Mouse (Mus musculus): Measurements from ENCODE around the gene Ube2l3. TPM values are rescaled to one million over a fixed set of nuclear protein-coding genes. Genes with fewer than 3 reads are reported as not detected.

Gene Ube2l3
- total and polyA plus RNA-seq, 3 experiments, result 137 to 2,006 (median 297) TPM

- Histone ChIP-seq H3K4me1 (ENCODE audit: control insufficient read depth in 1 of 2, insufficient read depth in 2 of 2, low read length in 2 of 2) (no peaks in the 10 kb centered on the region), H3K4me3 (ENCODE audit: control insufficient read depth in 1 of 2, insufficient read depth in 1 of 2, low read depth in 2 of 2, low read length in 2 of 2) (no peak overlapping the region), H3K27ac (ENCODE audit: control insufficient read depth, low read depth, low read length) (no peak overlapping the region), H3K27me3 (ENCODE audit: control insufficient read depth in 1 of 2, insufficient read depth in 2 of 2, low read length in 2 of 2) (no peaks in the 10 kb centered on the region), H3K79me2 (ENCODE audit: control insufficient read depth, insufficient read depth, low read length, poor library complexity) (no peaks in the 10 kb centered on the region), H3K9ac (ENCODE audit: control insufficient read depth, low read depth, low read length, poor library complexity, severe bottlenecking) (no peak overlapping the region), H3K9me3 (replicated peaks; ENCODE audit: insufficient read depth, low read length) (no peaks in the 10 kb centered on the region), H3K36me3 (ENCODE audit: control insufficient read depth in 1 of 2, insufficient read depth in 2 of 2, low read length in 2 of 2) (0 out of 4 replicates have a peak, but pooled peaks cover 0 to 1% of the 10 kb centered on the region in 2 experiments)
- DNase-seq (ENCODE audit: low read depth, low spot score), result no peak
- TF ChIP-seq MYC (IDR thresholded peaks at IDR 0.05; ENCODE audit: low read depth, low read length), result no peak
- TF ChIP-seq ZNF384 (IDR thresholded peaks at IDR 0.05; ENCODE audit: low read depth, low read length), result no peak
- no peak for TF ChIP-seq TBP (IDR thresholded peaks at IDR 0.05; ENCODE audit: low read depth, low read length)
- no peak for TF ChIP-seq HCFC1 (IDR thresholded peaks at IDR 0.05; ENCODE audit: low read depth, low read length)
- no peak for TF ChIP-seq ETS1 (IDR thresholded peaks at IDR 0.05; ENCODE audit: low read depth, low read length)
- TF ChIP-seq NELFE (IDR thresholded peaks at IDR 0.05; ENCODE audit: low read depth, low read length), result no peak
- no peak for TF ChIP-seq GABPA (IDR thresholded peaks at IDR 0.05; ENCODE audit: low read depth, low read length)
- TF ChIP-seq ZMIZ1 (IDR thresholded peaks at IDR 0.05; ENCODE audit: low read depth, low read length), result no peak
- TF ChIP-seq MAX (IDR thresholded peaks at IDR 0.05; ENCODE audit: low read length), result no peak
- TF ChIP-seq UBTF (IDR thresholded peaks at IDR 0.05; ENCODE audit: borderline replicate concordance, insufficient read depth, low read depth, low read length), result no peak
- no peak for TF ChIP-seq TCF12 (IDR thresholded peaks at IDR 0.05; ENCODE audit: low read depth, low read length)
- no peak for TF ChIP-seq USF1 (IDR thresholded peaks at IDR 0.05; ENCODE audit: low read depth, low read length)
These were observed 85.1 kb downstream of the Ube2l3 start for GRCm38 (mm10) chr16:17117309-17117799.

- Histone ChIP-seq H3K27me3 (ENCODE audit: control insufficient read depth in 1 of 2, insufficient read depth in 2 of 2, low read length in 2 of 2) (no peaks in the 10 kb centered on the region), H3K4me1 (ENCODE audit: control insufficient read depth in 1 of 2, insufficient read depth in 2 of 2, low read length in 2 of 2) (peaks cover 3 to 6% of the 10 kb centered on the region in 2 experiments), H3K27ac (ENCODE audit: control insufficient read depth, low read depth, low read length) (peak within 1 kb of the TSS; percentile 88), H3K79me2 (ENCODE audit: control insufficient read depth, insufficient read depth, low read length, poor library complexity) (peaks cover 2% of the 10 kb centered on the region), H3K36me3 (ENCODE audit: control insufficient read depth in 1 of 2, insufficient read depth in 2 of 2, low read length in 2 of 2) (peaks cover 1 to 9% of the 10 kb centered on the region in 2 experiments; a peak in 2 of 4 replicates), H3K4me3 (ENCODE audit: control insufficient read depth in 1 of 2, insufficient read depth in 1 of 2, low read depth in 2 of 2, low read length in 2 of 2) (peak within 1 kb of the TSS; percentile 71 to 90), H3K9ac (ENCODE audit: control insufficient read depth, low read depth, low read length, poor library complexity, severe bottlenecking) (peak within 1 kb of the TSS; percentile 87), H3K9me3 (replicated peaks; ENCODE audit: insufficient read depth, low read length) (no peaks in the 10 kb centered on the region)
- DNase-seq (ENCODE audit: low read depth, low spot score), result peak; percentile 91
- no peak for TF ChIP-seq ZKSCAN1 (IDR thresholded peaks at IDR 0.05; ENCODE audit: low read depth, low read length)
- no peak for TF ChIP-seq SMC3 (IDR thresholded peaks at IDR 0.05; ENCODE audit: low read depth, low read length)
- no peak for TF ChIP-seq GATA1 (IDR thresholded peaks at IDR 0.05; ENCODE audit: low read depth, low read length)
- peak; percentile 72; the same call in 1 of the 2 replicates for TF ChIP-seq MAX (IDR thresholded peaks at IDR 0.05; ENCODE audit: low read length)
- no peak for TF ChIP-seq CHD1 (IDR thresholded peaks at IDR 0.05; ENCODE audit: low read depth, low read length)
- TF ChIP-seq ZC3H11A (IDR thresholded peaks at IDR 0.05; ENCODE audit: low read depth, low read length), result no peak
- no peak for TF ChIP-seq JUND (IDR thresholded peaks at IDR 0.05; ENCODE audit: low read depth, low read length)
- TF ChIP-seq RAD21 (IDR thresholded peaks at IDR 0.05; ENCODE audit: low read depth, low read length), result no peak
- peak; percentile 59; the same call in 1 of the 2 replicates for TF ChIP-seq TCF12 (IDR thresholded peaks at IDR 0.05; ENCODE audit: low read depth, low read length)
- TF ChIP-seq MXI1 (IDR thresholded peaks at IDR 0.05; ENCODE audit: low read depth, low read length), result peak; percentile 60; the same call in 1 of the 2 replicates
- peak; percentile 89 for TF ChIP-seq NELFE (IDR thresholded peaks at IDR 0.05; ENCODE audit: low read depth, low read length)
- no peak for TF ChIP-seq USF2 (IDR thresholded peaks at IDR 0.05; ENCODE audit: borderline replicate concordance in 1 of 2, insufficient read depth in 1 of 2, low read depth in 1 of 2, low read length in 2 of 2)
- peak; percentile 98 for TF ChIP-seq HCFC1 (IDR thresholded peaks at IDR 0.05; ENCODE audit: low read depth, low read length)
- no peak for TF ChIP-seq MEF2A (IDR thresholded peaks at IDR 0.05; ENCODE audit: extremely low read depth, insufficient replicate concordance, low read depth, low read length, poor library complexity, severe bottlenecking)
- peak; percentile 38; the same call in 1 of the 2 replicates for TF ChIP-seq ZNF384 (IDR thresholded peaks at IDR 0.05; ENCODE audit: low read depth, low read length)
- TF ChIP-seq POLR2AphosphoS2 (IDR thresholded peaks at IDR 0.05; ENCODE audit: low read length), result peak; percentile 82
- peak; percentile 83 to 88 for TF ChIP-seq POLR2A (IDR thresholded peaks at IDR 0.05; ENCODE audit: control insufficient read depth in 1 of 2, insufficient read depth in 1 of 2, low read depth in 1 of 2, low read length in 2 of 2, poor library complexity in 1 of 2)
- peak; percentile 84; the same call in 1 of the 2 replicates for TF ChIP-seq SIN3A (IDR thresholded peaks at IDR 0.05; ENCODE audit: low read length)
- peak; percentile 95 for TF ChIP-seq ELF1 (IDR thresholded peaks at IDR 0.05; ENCODE audit: low read depth, low read length)
- TF ChIP-seq BHLHE40 (IDR thresholded peaks at IDR 0.05; ENCODE audit: borderline replicate concordance, low read depth, low read length), result no peak
- TF ChIP-seq TBP (IDR thresholded peaks at IDR 0.05; ENCODE audit: low read depth, low read length), result peak; percentile 77
- no peak for TF ChIP-seq CHD2 (IDR thresholded peaks at IDR 0.05; ENCODE audit: low read length)
These were observed 91.4 kb downstream of the Ube2l3 start, which contains the start of gene Ppil2 for GRCm38 (mm10) chr16:17110771-17111743. Gene Ppil2, minus strand, starts transcription at chr16:17111257.
